Mouse (Mus musculus) heart, adult 18-20 months (tissue): ENCODE results near the gene Tnnc2. TPM values are rescaled to one million over a fixed set of nuclear protein-coding genes. Genes with fewer than 3 reads are reported as not detected.
"Not testable (repeated sequence)": the region's sequence is repeated elsewhere in the genome, so short reads cannot be mapped to it uniquely, and the experiment has no call there.

Experiments
- DNase-seq, 2 experiments: peaks; one replicate each; pipeline ENCODE4 v3.0.0; 2021 to 2022; ENCODE audit warnings: mixed read lengths in 1 of 2
- long read RNA-seq, 2 experiments: library from polyadenylated mRNA; stranded (forward); transcript quantifications; one replicate each; pipeline ENCODE4 v2.0.0; 2021
- total RNA-seq, 2 experiments: library from RNA; stranded (reverse); gene quantifications; 2 replicates each; pipeline ENCODE4 v1.2.3; 2021

Tnnc2 gene
- total RNA-seq: 1 to 10 TPM in 1 of 2 experiments, not detected in 1; 1.2 TPM
- long read RNA-seq, experiment 1, partial matches to known transcripts: 0 of 1 reads
- long read RNA-seq, experiment 1, other reads (novel, unspliced or antisense): 0 of 1 reads
- long read RNA-seq, experiment 2, partial matches to known transcripts: 0 of 1 reads
- long read RNA-seq, experiment 2, other reads (novel, unspliced or antisense): 0 of 1 reads

GRCm38 (mm10) chr2:164779481-164780086, at the start of gene Tnnc2:
TSS of gene Tnnc2 (minus strand) at chr2:164779967.
- DNase-seq: no peak

GRCm38 (mm10) chr2:164829090-164829489, 49.3 kb upstream of the Tnnc2 start:
- DNase-seq: no peak

- no peak for DNase-seq
Measured at GRCm38 (mm10) chr2:164828437-164828836, 48.7 kb upstream of the Tnnc2 start, which contains the start of gene Spata25. TSS of gene Spata25 (minus strand) at chr2:164828537.

- DNase-seq: no peak
Measured at GRCm38 (mm10) chr2:164827146-164827850, 47.5 kb upstream of the Tnnc2 start.

GRCm38 (mm10) chr2:164825521-164825920, 45.8 kb upstream of the Tnnc2 start:
- DNase-seq: no peak

GRCm38 (mm10) chr2:164823969-164824368, 44.2 kb upstream of the Tnnc2 start:
- no peak for DNase-seq

GRCm38 (mm10) chr2:164823181-164823585, 43.4 kb upstream of the Tnnc2 start:
- DNase-seq: peak in 1 of 2 experiments; percentile 29

GRCm38 (mm10) chr2:164822636-164823165, 42.9 kb upstream of the Tnnc2 start, which contains the start of gene Zswim1:
TSS of gene Zswim1 (plus strand) at chr2:164822686.
- peak; percentile 100 for DNase-seq

GRCm38 (mm10) chr2:164821060-164821459, 41.3 kb upstream of the Tnnc2 start:
- no peak for DNase-seq

GRCm38 (mm10) chr2:164817703-164818102, 37.9 kb upstream of the Tnnc2 start:
- DNase-seq: no peak

GRCm38 (mm10) chr2:164817206-164817605, 37.4 kb upstream of the Tnnc2 start:
- no peak for DNase-seq

GRCm38 (mm10) chr2:164815821-164816220, 36.1 kb upstream of the Tnnc2 start:
- DNase-seq: no peak

- no peak for DNase-seq
Measured at GRCm38 (mm10) chr2:164815348-164815747, 35.6 kb upstream of the Tnnc2 start.

- DNase-seq: no peak
Measured at GRCm38 (mm10) chr2:164813557-164813956, 33.8 kb upstream of the Tnnc2 start.

GRCm38 (mm10) chr2:164806614-164807013, 26.8 kb upstream of the Tnnc2 start:
- DNase-seq: no peak

GRCm38 (mm10) chr2:164805332-164805718, 25.6 kb upstream of the Tnnc2 start:
- no peak for DNase-seq

- DNase-seq: peak; percentile 98 to 100
Measured at GRCm38 (mm10) chr2:164804533-164805331, 25.0 kb upstream of the Tnnc2 start, which contains the start of the genes Acot8 and Zswim3. TSS of gene Acot8 (minus strand) at chr2:164804882. TSS of gene Zswim3 (plus strand) at chr2:164805098.

- no peak for DNase-seq
Measured at GRCm38 (mm10) chr2:164803921-164804313, 24.1 kb upstream of the Tnnc2 start.

- no peak for DNase-seq
Measured at GRCm38 (mm10) chr2:164803201-164803920, 23.6 kb upstream of the Tnnc2 start.

- DNase-seq: no peak
Measured at GRCm38 (mm10) chr2:164800252-164801004, 20.7 kb upstream of the Tnnc2 start.

- DNase-seq: not testable (repeated sequence)
Measured at GRCm38 (mm10) chr2:164798554-164798953, 18.8 kb upstream of the Tnnc2 start.
